Mouse (Mus musculus) liver, postnatal 0 days (tissue): Measurements from ENCODE around the gene Olfr651.

ENCODE experiments used
- CTCF ChIP-seq: sonication (generic); IDR thresholded peaks from 2 replicates; pipeline ENCODE4 v1.5.1; 2016; ENCODE audit warnings: antibody characterized with exemption, low read depth
- EP300 ChIP-seq: IDR thresholded peaks from 2 replicates; pipeline ENCODE4 v1.6.1; 2016; ENCODE audit warnings: antibody characterized with exemption, low read depth, mild to moderate bottlenecking

- TF ChIP-seq CTCF (no peak), EP300 (no peak)
Observed at GRCm38 (mm10) chr7:104552700-104553099, 2.8 kb downstream of the Olfr651 start.
